Mouse (Mus musculus) CH12.LX (cell line): ENCODE data around the gene Adcy7. TPM values are rescaled to one million over a fixed set of nuclear protein-coding genes. Genes with fewer than 3 reads are reported as not detected.

Experiments used
- DNase-seq: peaks from one replicate; pipeline ENCODE4 v3.0.0-alpha.2; 2013; ENCODE audit errors: extremely low read depth
- H3K27ac ChIP-seq: 2 replicates; pipeline ENCODE4 v1.5.1; 2012; ENCODE audit warnings: low read depth, mild to moderate bottlenecking, control low read depth, moderate library complexity; ENCODE audit not compliant: insufficient read depth
- H3K27me3 ChIP-seq: replicated peaks from 2 replicates; pipeline ENCODE3; 2012; ENCODE audit warnings: inconsistent platforms
- H3K36me3 ChIP-seq, 2 experiments: replicated peaks in 1 of 2; 2 replicates each; pipeline versions ENCODE3 to v1.6.1; 2012; ENCODE audit warnings: inconsistent platforms in 1 of 2, low read length in 1 of 2, mild to moderate bottlenecking in 1 of 2, mixed read lengths in 1 of 2, moderate library complexity in 1 of 2; ENCODE audit not compliant: control insufficient read depth in 1 of 2, insufficient read depth in 1 of 2
- H3K4me1 ChIP-seq, 2 experiments: 2 replicates each; pipeline ENCODE4 v1.6.1; 2012; ENCODE audit warnings: inconsistent platforms in 1 of 2, moderate library complexity in 1 of 2; ENCODE audit not compliant: insufficient read depth in 2 of 2, control insufficient read depth in 1 of 2
- H3K4me2 ChIP-seq: 2 replicates; pipeline ENCODE4 v1.6.1; 2012; ENCODE audit warnings: low read depth, mild to moderate bottlenecking, control low read depth; ENCODE audit not compliant: poor library complexity, insufficient read depth, severe bottlenecking
- H3K4me3 ChIP-seq, 3 experiments: fragments of 150-350 bp in 1 of 3; sonication (generic) in 1 of 3; replicated peaks in 1 of 3; 2 replicates each; pipeline versions ENCODE3 to v1.5.1; 2011 to 2012; ENCODE audit warnings: low read depth in 2 of 3, low read length in 2 of 3, mild to moderate bottlenecking in 2 of 3, moderate library complexity in 2 of 3, control low read depth in 1 of 3, improper control_type of control experiment in 1 of 3, inconsistent platforms in 1 of 3, mixed read lengths in 1 of 3; ENCODE audit not compliant: poor library complexity in 1 of 3
- H3K79me2 ChIP-seq: replicated peaks from 2 replicates; pipeline ENCODE4 v1.6.1; 2012; ENCODE audit warnings: mild to moderate bottlenecking, moderate library complexity; ENCODE audit not compliant: control insufficient read depth, poor library complexity, insufficient read depth, severe bottlenecking; ENCODE audit errors: extremely low read depth
- H3K9ac ChIP-seq: 2 replicates; pipeline ENCODE4 v1.6.1; 2012; ENCODE audit warnings: low read depth, mild to moderate bottlenecking, control low read depth, moderate library complexity; ENCODE audit not compliant: insufficient read depth
- H3K9me3 ChIP-seq: replicated peaks from 2 replicates; pipeline ENCODE3; 2012; ENCODE audit warnings: low read length, inconsistent platforms, mixed read lengths
- CHD2 ChIP-seq: IDR thresholded peaks from 2 replicates; pipeline ENCODE4 v1.6.1; 2011; ENCODE audit warnings: low read length, improper control_type of control experiment
- CTCF ChIP-seq, 2 experiments: IDR thresholded peaks in 1 of 2; conservative IDR thresholded peaks in 1 of 2; 2 replicates each; pipeline ENCODE4 v1.5.1; 2011 to 2012; ENCODE audit warnings: low read depth in 2 of 2, low read length in 2 of 2, improper control_type of control experiment in 1 of 2, inconsistent platforms in 1 of 2, mild to moderate bottlenecking in 1 of 2, moderate library complexity in 1 of 2
- E2F4 ChIP-seq: IDR thresholded peaks from 2 replicates; pipeline ENCODE4 v1.6.1; 2011; ENCODE audit warnings: low read depth, low read length, improper control_type of control experiment; ENCODE audit not compliant: insufficient replicate concordance
- EP300 ChIP-seq: IDR thresholded peaks from 2 replicates; pipeline ENCODE4 v1.6.1; 2011; ENCODE audit warnings: low read length, improper control_type of control experiment
- HCFC1 ChIP-seq: IDR thresholded peaks from 2 replicates; pipeline ENCODE4 v1.6.1; 2012; ENCODE audit warnings: low read depth, mild to moderate bottlenecking, inconsistent platforms, low read length, improper control_type of control experiment
- MAFK ChIP-seq: IDR thresholded peaks from 2 replicates; pipeline ENCODE4 v1.6.1; 2011; ENCODE audit warnings: low read length, improper control_type of control experiment; ENCODE audit not compliant: insufficient replicate concordance
- MEF2A ChIP-seq: IDR thresholded peaks from 2 replicates; pipeline ENCODE4 v1.6.1; 2014; ENCODE audit warnings: low read depth, mild to moderate bottlenecking, inconsistent platforms, low read length, improper control_type of control experiment, borderline replicate concordance
- MXI1 ChIP-seq: IDR thresholded peaks from 2 replicates; pipeline ENCODE4 v1.6.1; 2011; ENCODE audit warnings: mild to moderate bottlenecking, low read depth, low read length, improper control_type of control experiment
- MYC ChIP-seq: IDR thresholded peaks from 2 replicates; pipeline ENCODE4 v1.6.1; 2011; ENCODE audit warnings: low read depth, mild to moderate bottlenecking, improper control_type of control experiment, low read length
- NRF1 ChIP-seq: IDR thresholded peaks from 2 replicates; pipeline ENCODE4 v1.6.1; 2014; ENCODE audit warnings: low read depth, mild to moderate bottlenecking, inconsistent platforms, low read length, improper control_type of control experiment, moderate library complexity
- PAX5 ChIP-seq: IDR thresholded peaks from 2 replicates; pipeline ENCODE4 v1.6.1; 2012; ENCODE audit warnings: low read length, inconsistent platforms, mixed read lengths
- RAD21 ChIP-seq: IDR thresholded peaks from 2 replicates; pipeline ENCODE4 v1.6.1; 2011; ENCODE audit warnings: low read depth, mild to moderate bottlenecking, low read length, improper control_type of control experiment, moderate library complexity
- SMC3 ChIP-seq: IDR thresholded peaks from 2 replicates; pipeline ENCODE4 v1.6.1; 2011; ENCODE audit warnings: low read depth, low read length, improper control_type of control experiment
- UBTF ChIP-seq: IDR thresholded peaks from 2 replicates; pipeline ENCODE4 v1.6.1; 2012; ENCODE audit warnings: low read depth, mild to moderate bottlenecking, inconsistent platforms, low read length, improper control_type of control experiment, moderate library complexity
- USF1 ChIP-seq: IDR thresholded peaks from 2 replicates; pipeline ENCODE4 v1.6.1; 2014; ENCODE audit warnings: low read depth, mild to moderate bottlenecking, inconsistent platforms, low read length, improper control_type of control experiment
- ZKSCAN1 ChIP-seq: IDR thresholded peaks from 2 replicates; pipeline ENCODE4 v1.6.1; 2012; ENCODE audit warnings: low read depth, inconsistent platforms, low read length, improper control_type of control experiment, borderline replicate concordance
- ZNF384 ChIP-seq: IDR thresholded peaks from 2 replicates; pipeline ENCODE4 v1.6.1; 2012; ENCODE audit warnings: low read depth, low read length, improper control_type of control experiment, inconsistent platforms
- dilution Hi-C: fragments of 300-500 bp; cut with MboI; formaldehyde crosslinking; loops from 2 replicates; pipeline ENCODE4 v1.14.3; 2020; ENCODE audit warnings: low sequenced_read_pairs; ENCODE audit not compliant: extremely low pct_unique_long_range_greater_than_20kb, extremely low pct_ligation_motif_present
- in situ Hi-C: fragments of 300-500 bp; cut with MboI; formaldehyde crosslinking; loops from 3 replicates; pipeline ENCODE4 v1.14.3; 2019; ENCODE audit warnings: low sequenced_read_pairs, low pct_ligation_motif_present, low pct_unique_long_range_greater_than_20kb, mixed read lengths
- polyA plus RNA-seq: library from polyadenylated mRNA; unstranded; fragments of >175 nt; gene quantifications from 2 replicates; pipeline ENCODE4 v1.2.1, GENCODE M21; 2012; ENCODE audit warnings: low read depth; ENCODE audit not compliant: insufficient read length
- total RNA-seq, 2 experiments: library from RNA; depleted of rRNA; stranded (reverse); fragments of 300-350 nt in 1 of 2; fragments of >200 nt in 1 of 2; gene quantifications; 2 replicates each; pipeline ENCODE4 v1.2.3; 2012 to 2014

The Adcy7 gene
- total and polyA plus RNA-seq, 3 experiments = 25.7 to 28.5 (median 27.0) TPM

- H3K4me1 ChIP-seq = peaks cover 0 to 22% of the 10 kb centered on the region in 2 experiments; a peak in 3 of 4 replicates
- no peaks in the 10 kb centered on the region for H3K79me2 ChIP-seq
- in situ Hi-C loops = loop anchor here (25.0 kb wide), 1 partner anchor 349 kb away; no protein-coding TSS in a partner anchor
- no peak for DNase-seq
- TF ChIP-seq USF1 (no peak), SMC3 (no peak), EP300 (no peak), PAX5 (no peak), CTCF (conservative IDR thresholded peaks at IDR 0.05 in 1 of 2, IDR thresholded peaks at IDR 0.05 in 1 of 2; ENCODE audit: low read depth in 2 of 2, low read length in 2 of 2) (no peak), UBTF (no peak), HCFC1 (no peak), RAD21 (no peak), ZNF384 (no peak), MAFK (no peak), NRF1 (no peak), E2F4 (no peak), CHD2 (no peak)
- TF ChIP-seq, all 38 proteins: peak for 0
- H3K4me2 ChIP-seq = no peak overlapping the region
- H3K9ac ChIP-seq = no peak overlapping the region
- H3K36me3 ChIP-seq = peaks cover 3 to 15% of the 10 kb centered on the region in 2 experiments
- no peak overlapping the region for H3K27ac ChIP-seq
- dilution Hi-C loops = no loop called here
- H3K27me3 ChIP-seq = no peaks in the 10 kb centered on the region
- no peak overlapping the region for H3K4me3 ChIP-seq
- no peaks in the 10 kb centered on the region for H3K9me3 ChIP-seq
These were observed 9.2 kb upstream of the Adcy7 start for GRCm38 (mm10) chr8:88262831-88263635.

GRCm38 (mm10) chr8:88265511-88265910 lies 6.7 kb upstream of the Adcy7 start:
- no peaks in the 10 kb centered on the region for H3K9me3 ChIP-seq
- peaks cover 0 to 3% of the 10 kb centered on the region in 2 experiments for H3K36me3 ChIP-seq
- peaks cover 11 to 39% of the 10 kb centered on the region in 2 experiments; a peak in 3 of 4 replicates for H3K4me1 ChIP-seq
- H3K9ac ChIP-seq = no peak overlapping the region
- H3K79me2 ChIP-seq = no peaks in the 10 kb centered on the region
- no peak for DNase-seq
- H3K27me3 ChIP-seq = no peaks in the 10 kb centered on the region
- H3K4me2 ChIP-seq = no peak overlapping the region
- no peak overlapping the region for H3K4me3 ChIP-seq
- dilution Hi-C loops = no loop called here
- in situ Hi-C loops = loop anchor here (25.0 kb wide), 1 partner anchor 347 kb away; no protein-coding TSS in a partner anchor
- no peak overlapping the region for H3K27ac ChIP-seq
- TF ChIP-seq MEF2A (no peak), MXI1 (no peak), MYC (no peak), ZKSCAN1 (no peak)
